Mouse (Mus musculus): Measurements from ENCODE around the gene Lef1. TPM values are rescaled to one million over a fixed set of nuclear protein-coding genes. Genes with fewer than 3 reads are reported as not detected.

Lef1 gene
- polyA plus RNA-seq, 1 experiment, result not detected

DNA sequence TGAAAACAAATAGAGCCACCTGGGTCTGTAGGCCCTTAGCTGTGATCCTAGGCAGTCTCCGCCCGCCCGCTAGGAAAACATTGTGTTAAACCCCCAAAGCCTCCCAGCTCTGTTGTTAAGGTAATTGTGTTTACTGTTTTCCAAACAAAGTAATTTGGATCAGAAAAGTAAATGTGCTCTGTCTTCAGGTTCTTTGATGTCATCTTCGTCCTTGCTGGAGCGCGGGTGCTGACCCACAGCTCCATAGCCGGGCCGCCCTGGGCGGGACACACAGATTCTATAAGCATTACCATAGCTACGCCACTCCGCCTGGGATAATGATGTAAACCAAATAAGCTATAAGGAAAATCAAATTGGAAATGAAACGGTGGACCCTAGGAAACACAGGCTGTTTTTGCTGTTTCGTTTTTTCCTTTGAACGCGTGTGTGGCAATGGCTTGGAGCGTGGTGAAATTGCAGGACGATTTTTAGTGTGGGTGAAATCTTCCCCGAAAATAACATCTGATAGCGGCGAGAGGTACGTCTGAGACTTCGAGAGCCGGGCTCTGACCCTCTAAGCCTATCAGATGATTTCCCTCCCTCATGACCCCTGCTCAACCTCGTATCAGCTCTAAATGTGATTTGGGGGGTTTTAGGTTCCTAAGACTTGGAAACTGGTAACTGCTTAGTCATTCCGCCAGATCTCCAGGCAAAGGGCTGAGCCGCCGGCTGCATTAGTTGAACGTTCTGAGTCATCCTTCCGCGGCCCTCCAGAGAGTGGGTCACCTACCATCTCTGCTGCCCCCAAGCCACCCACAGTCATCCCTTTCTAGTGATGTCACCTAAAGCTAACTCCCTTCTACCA is 25.3 kb upstream of the Lef1 start:
- H3K27ac ChIP-seq (ENCODE audit: insufficient read depth, low read depth, low read length), result no peak overlapping the region
- peak overlapping the region; percentile 42 for H3K4me3 ChIP-seq (ENCODE audit: insufficient read depth, low read length)
- no peak for TF ChIP-seq CTCF (IDR thresholded peaks at IDR 0.05; ENCODE audit: low read depth, low read length)
- no peak for TF ChIP-seq POLR2A (IDR thresholded peaks at IDR 0.05; ENCODE audit: borderline replicate concordance, low read depth, low read length)
- no peaks in the 10 kb centered on the region for H3K4me1 ChIP-seq (ENCODE audit: control insufficient read depth, insufficient read depth, low read length)

DNA sequence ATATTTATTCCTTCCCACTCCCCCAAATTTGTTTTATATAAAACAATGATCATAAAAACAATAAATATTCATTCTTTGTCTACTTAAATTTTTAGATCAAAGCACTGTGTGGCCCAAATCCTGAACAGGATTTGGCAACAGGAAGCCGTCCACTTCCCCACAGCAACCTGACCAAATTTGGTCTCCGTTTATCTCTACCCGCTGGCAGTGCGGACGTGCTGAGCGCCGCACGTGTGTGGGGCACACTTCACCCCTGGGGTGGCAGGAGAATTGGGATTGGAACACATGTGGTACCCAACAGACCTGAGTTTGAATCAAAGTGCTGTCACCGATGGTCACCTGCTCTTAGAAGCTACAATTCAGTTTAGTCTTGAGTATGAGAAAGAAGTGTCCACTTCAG is 24.3 kb upstream of the Lef1 start:
- no peak overlapping the region for H3K4me3 ChIP-seq (ENCODE audit: insufficient read depth, low read length)
- no peak for TF ChIP-seq CTCF (IDR thresholded peaks at IDR 0.05; ENCODE audit: low read depth, low read length)
- no peak for TF ChIP-seq POLR2A (IDR thresholded peaks at IDR 0.05; ENCODE audit: borderline replicate concordance, low read depth, low read length)
- H3K4me1 ChIP-seq (ENCODE audit: control insufficient read depth, insufficient read depth, low read length), result no peaks in the 10 kb centered on the region
- no peak overlapping the region for H3K27ac ChIP-seq (ENCODE audit: insufficient read depth, low read depth, low read length)

DNA sequence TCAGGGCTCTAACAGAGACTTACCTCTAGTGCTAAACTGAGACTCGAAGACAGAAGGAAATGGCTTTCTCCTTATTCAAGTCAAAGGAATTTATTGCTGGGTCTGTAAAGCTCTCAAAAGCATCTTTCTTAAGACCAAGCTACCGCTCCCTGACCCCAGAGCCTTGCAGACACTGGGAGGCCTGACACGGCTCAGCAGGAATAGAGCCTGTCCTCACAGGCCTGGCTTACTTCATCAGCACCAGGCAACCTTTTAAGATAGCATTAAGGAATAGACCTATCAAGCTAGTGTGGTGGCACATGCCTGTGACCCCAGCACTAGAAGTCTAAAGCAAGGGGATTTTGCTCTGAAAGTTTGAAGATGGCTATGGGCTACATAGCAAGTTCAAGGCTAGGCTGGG is 20.6 kb upstream of the Lef1 start:
- TF ChIP-seq POLR2A (IDR thresholded peaks at IDR 0.05; ENCODE audit: borderline replicate concordance, low read depth, low read length), result no peak
- no peak for TF ChIP-seq CTCF (IDR thresholded peaks at IDR 0.05; ENCODE audit: low read depth, low read length)
- Histone ChIP-seq H3K27ac (ENCODE audit: insufficient read depth, low read depth, low read length) (no peak overlapping the region), H3K4me1 (ENCODE audit: control insufficient read depth, insufficient read depth, low read length) (no peaks in the 10 kb centered on the region), H3K4me3 (ENCODE audit: insufficient read depth, low read length) (no peak overlapping the region)

DNA sequence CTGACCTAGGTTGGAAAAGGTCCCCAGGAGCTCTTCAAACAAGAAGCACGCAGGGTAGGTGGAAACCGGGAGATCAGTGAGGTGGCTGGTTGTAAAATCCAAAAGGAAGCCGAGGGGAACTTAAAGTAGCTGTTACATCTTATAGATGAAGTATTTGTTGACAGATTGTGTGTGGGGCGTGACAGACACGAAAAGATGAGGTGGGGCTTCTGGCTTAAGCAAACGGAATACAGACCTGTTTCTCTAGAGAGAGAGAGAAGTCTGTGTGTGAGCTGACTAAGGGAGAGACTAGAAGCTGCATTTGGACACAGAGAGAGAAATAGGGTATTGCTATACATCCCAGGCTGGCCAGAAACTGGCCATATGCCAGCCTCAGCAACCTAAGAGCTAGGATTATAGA is 18.2 kb upstream of the Lef1 start:
- H3K4me3 ChIP-seq (ENCODE audit: insufficient read depth, low read length), result no peak overlapping the region
- no peaks in the 10 kb centered on the region for H3K4me1 ChIP-seq (ENCODE audit: control insufficient read depth, insufficient read depth, low read length)
- no peak for TF ChIP-seq CTCF (IDR thresholded peaks at IDR 0.05; ENCODE audit: low read depth, low read length)
- no peak for TF ChIP-seq POLR2A (IDR thresholded peaks at IDR 0.05; ENCODE audit: borderline replicate concordance, low read depth, low read length)
- no peak overlapping the region for H3K27ac ChIP-seq (ENCODE audit: insufficient read depth, low read depth, low read length)

DNA sequence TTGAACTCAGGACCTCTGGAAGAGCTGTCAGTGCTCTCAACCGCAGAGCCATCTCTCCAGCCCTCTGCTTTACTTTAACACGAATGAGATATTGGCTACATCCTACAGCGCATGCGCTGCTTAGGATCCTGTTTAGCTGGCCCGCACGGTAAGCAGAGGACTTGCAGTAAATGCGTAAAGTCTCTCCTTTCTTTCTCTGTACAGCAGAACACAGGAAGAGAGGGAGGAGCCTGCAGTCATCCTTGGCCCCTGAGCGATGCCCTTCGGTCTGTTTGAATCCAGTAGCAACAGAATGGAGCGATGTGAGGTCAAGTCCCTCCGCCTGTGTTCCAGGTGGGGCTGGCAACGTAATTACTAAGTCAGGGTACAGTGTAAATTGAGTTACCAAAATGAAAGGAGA is 16.5 kb upstream of the Lef1 start:
- H3K27ac ChIP-seq (ENCODE audit: insufficient read depth, low read depth, low read length), result no peak overlapping the region
- no peak overlapping the region for H3K4me3 ChIP-seq (ENCODE audit: insufficient read depth, low read length)
- TF ChIP-seq CTCF (IDR thresholded peaks at IDR 0.05; ENCODE audit: low read depth, low read length) (no peak), POLR2A (IDR thresholded peaks at IDR 0.05; ENCODE audit: borderline replicate concordance, low read depth, low read length) (no peak)
- no peaks in the 10 kb centered on the region for H3K4me1 ChIP-seq (ENCODE audit: control insufficient read depth, insufficient read depth, low read length)

DNA sequence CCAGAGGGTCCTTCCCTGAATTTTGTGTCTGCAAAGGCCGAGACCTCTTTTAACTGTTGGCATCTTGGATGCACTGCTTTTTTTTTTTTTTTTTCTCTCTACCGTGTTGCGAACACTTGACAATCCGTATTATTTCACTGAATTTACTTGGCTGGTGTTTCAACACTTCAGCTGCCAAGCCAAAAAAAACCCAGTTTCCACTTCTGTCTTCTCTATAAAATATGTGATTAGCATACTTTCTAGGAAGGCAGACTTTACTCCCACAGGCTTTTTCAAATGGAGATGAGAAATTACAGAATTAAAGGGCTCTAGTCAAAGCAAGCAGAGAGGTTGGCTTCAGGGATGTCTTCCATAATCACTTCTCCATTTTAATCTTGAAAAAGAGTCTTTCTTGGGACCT is 14.2 kb upstream of the Lef1 start:
- TF ChIP-seq POLR2A (IDR thresholded peaks at IDR 0.05; ENCODE audit: borderline replicate concordance, low read depth, low read length) (no peak), CTCF (IDR thresholded peaks at IDR 0.05; ENCODE audit: low read depth, low read length) (no peak)
- H3K4me1 ChIP-seq (ENCODE audit: control insufficient read depth, insufficient read depth, low read length), result no peaks in the 10 kb centered on the region
- H3K4me3 ChIP-seq (ENCODE audit: insufficient read depth, low read length), result no peak overlapping the region
- no peak overlapping the region for H3K27ac ChIP-seq (ENCODE audit: insufficient read depth, low read depth, low read length)

DNA sequence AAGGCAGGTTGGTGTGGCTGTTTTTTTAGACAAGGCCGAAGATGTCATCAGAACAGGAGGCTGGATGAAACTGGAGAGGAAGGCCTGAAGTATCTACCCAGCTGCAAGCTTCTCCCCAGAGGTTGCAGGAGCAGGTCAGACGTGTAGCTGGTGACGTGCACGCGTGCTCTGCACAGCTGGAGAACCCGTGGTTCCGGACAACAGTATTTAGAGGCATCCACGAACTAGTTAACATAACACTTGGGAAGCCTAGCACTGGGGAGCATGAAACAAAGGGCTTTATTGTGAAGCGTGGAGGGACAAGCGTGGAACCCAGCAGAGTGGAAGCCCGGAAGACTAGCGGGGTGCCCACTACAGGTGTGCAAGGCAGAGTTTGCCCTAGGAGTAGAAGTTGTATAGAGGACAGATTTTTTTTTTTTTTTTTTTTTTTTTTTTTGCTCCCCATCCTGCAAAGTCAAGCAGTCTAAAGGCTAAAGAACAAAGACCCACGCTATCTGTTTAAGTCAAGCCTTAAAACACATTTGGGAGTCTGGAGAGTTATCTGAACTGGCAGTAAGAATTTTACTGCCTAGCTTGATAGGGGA is 8.0 kb upstream of the Lef1 start:
- no peak overlapping the region for H3K4me3 ChIP-seq (ENCODE audit: insufficient read depth, low read length)
- TF ChIP-seq POLR2A (IDR thresholded peaks at IDR 0.05; ENCODE audit: borderline replicate concordance, low read depth, low read length) (no peak), CTCF (IDR thresholded peaks at IDR 0.05; ENCODE audit: low read depth, low read length) (no peak)
- H3K27ac ChIP-seq (ENCODE audit: insufficient read depth, low read depth, low read length), result no peak overlapping the region

DNA sequence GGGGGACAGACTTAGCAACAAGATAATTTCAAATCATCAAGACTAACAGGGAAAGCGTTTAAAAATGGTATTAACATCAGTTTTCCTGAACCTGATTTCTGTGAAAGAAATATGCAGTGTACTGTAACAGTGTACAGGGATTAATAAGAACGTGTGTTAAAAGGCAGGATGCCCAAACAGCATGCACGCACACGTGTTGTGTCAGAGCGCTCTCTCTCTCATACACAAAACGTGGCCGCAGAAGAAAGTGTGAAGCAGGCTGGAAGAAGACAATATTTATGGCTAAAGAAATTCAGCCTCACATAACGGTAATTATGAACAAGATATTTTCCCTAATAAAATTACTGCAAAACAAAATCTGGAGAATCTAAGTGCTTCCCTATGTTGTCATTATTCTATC is 4.9 kb upstream of the Lef1 start:
- TF ChIP-seq CTCF (IDR thresholded peaks at IDR 0.05; ENCODE audit: low read depth, low read length) (no peak), POLR2A (IDR thresholded peaks at IDR 0.05; ENCODE audit: borderline replicate concordance, low read depth, low read length) (no peak)
- H3K4me3 ChIP-seq (ENCODE audit: insufficient read depth, low read length), result no peak overlapping the region
- H3K27ac ChIP-seq (ENCODE audit: insufficient read depth, low read depth, low read length), result no peak overlapping the region
- H3K4me1 ChIP-seq (ENCODE audit: control insufficient read depth, insufficient read depth, low read length), result no peaks in the 10 kb centered on the region

More for the DNA sequence above, 8.0 kb upstream of the Lef1 start:
- no peaks in the 10 kb centered on the region for H3K4me1 ChIP-seq (ENCODE audit: control insufficient read depth, insufficient read depth, low read length)

DNA sequence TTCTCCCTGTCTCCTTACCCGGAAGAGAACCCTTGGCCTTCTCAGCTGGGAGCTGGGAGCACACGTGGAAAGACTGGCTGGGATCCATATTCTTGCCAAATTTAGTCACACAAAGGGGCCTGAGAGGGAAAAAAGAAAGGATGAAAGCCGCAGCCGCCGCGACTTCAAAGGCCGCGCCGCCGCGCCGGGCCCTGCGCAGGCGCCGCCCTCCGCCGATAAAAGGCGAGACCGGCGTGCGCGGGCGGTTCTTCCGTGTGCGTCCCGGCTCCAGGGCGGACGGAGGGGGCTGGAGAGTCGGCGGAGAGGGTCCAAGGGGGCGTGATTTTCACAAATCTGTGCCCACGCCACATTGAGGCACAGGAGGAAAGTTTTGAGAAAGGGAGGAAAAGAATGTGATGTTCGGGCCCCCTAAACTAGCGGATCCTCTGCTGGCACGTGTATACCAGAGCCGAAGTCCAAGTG is 4.3 kb upstream of the Lef1 start:
- Histone ChIP-seq H3K27ac (ENCODE audit: insufficient read depth, low read depth, low read length) (no peak overlapping the region), H3K4me3 (ENCODE audit: insufficient read depth, low read length) (peak overlapping the region; percentile 52)

More for the DNA sequence above, 4.3 kb upstream of the Lef1 start:
- TF ChIP-seq POLR2A (IDR thresholded peaks at IDR 0.05; ENCODE audit: borderline replicate concordance, low read depth, low read length) (no peak), CTCF (IDR thresholded peaks at IDR 0.05; ENCODE audit: low read depth, low read length) (no peak)
- H3K4me1 ChIP-seq (ENCODE audit: control insufficient read depth, insufficient read depth, low read length), result no peaks in the 10 kb centered on the region

Measured in bone marrow macrophage, adult 2 months (primary cell).